In genomic region chr13:110752746-110753145, GRCm38 (mm10) we compare ENCODE assay signal across 28 mouse cellular contexts.
"Had no signal": no experiment of that assay in that cellular context is flagged by ENCODE, and none has a peak within 500 bp of the region (broad histone marks: within the 10 kb centered on the region; RNA-seq: fewer than 3 reads in every experiment).

No protein-coding gene starts in this region.

- H3K4me3 ChIP-seq: gastrocnemius, adult 2 months; heart, embryonic 10.5 days; heart, embryonic 12.5 days; hindbrain, embryonic 10.5 days; hindbrain, embryonic 12.5 days; intestine, embryonic 15.5 days; layer of hippocampus, adult 2 months; left cerebral cortex, adult 2 months; limb, embryonic 10.5 days; limb, embryonic 12.5 days; liver, embryonic 13.5 days; liver, embryonic 15.5 days had no signal

- H3K9ac ChIP-seq: heart, embryonic 12.5 days; hindbrain, embryonic 12.5 days; hindbrain, embryonic 14.5 days; intestine, embryonic 15.5 days; limb, embryonic 12.5 days; liver, embryonic 13.5 days; liver, embryonic 15.5 days; liver, postnatal 0 days had no signal

- ATAC-seq: hindbrain, embryonic 16.5 days; inflammation-experienced regulatory T-cells, adult 6 months; intestine, embryonic 15.5 days; intestine, postnatal 0 days; liver, postnatal 0 days had no signal

- H3K27ac ChIP-seq: gastrocnemius, adult 2 months; heart, embryonic 10.5 days; hindbrain, embryonic 10.5 days; hindbrain, embryonic 12.5 days; hindbrain, embryonic 14.5 days; intestine, embryonic 15.5 days; kidney, postnatal 0 days; layer of hippocampus, adult 2 months; left cerebral cortex, adult 2 months; limb, embryonic 10.5 days; limb, embryonic 12.5 days; liver, embryonic 13.5 days; liver, embryonic 15.5 days had no signal

- H3K4me2 ChIP-seq: heart, embryonic 12.5 days; hindbrain, embryonic 12.5 days; hindbrain, embryonic 14.5 days; intestine, embryonic 15.5 days; limb, embryonic 12.5 days; liver, embryonic 11.5 days; liver, embryonic 13.5 days; liver, embryonic 15.5 days had no signal

- DNase-seq: gastrocnemius, adult 2 months; gastrocnemius, postnatal 10 days; gastrocnemius, postnatal 25 days; heart, adult 18-20 months; heart, postnatal 10 days; heart, postnatal 4 days; kidney, adult 8-10 months; kidney, postnatal 25 days; kidney, postnatal 4 days; liver; liver, embryonic 13.5 days; liver, postnatal 0 days had no signal

- H3K36me3 ChIP-seq: heart, embryonic 10.5 days; heart, embryonic 12.5 days; hindbrain, embryonic 10.5 days; hindbrain, embryonic 12.5 days; intestine, embryonic 15.5 days; limb, embryonic 10.5 days; limb, embryonic 12.5 days; liver, embryonic 13.5 days; liver, embryonic 15.5 days had no signal

- H3K27me3 ChIP-seq: heart, embryonic 12.5 days; hindbrain, embryonic 12.5 days; intestine, embryonic 15.5 days; limb, embryonic 12.5 days; liver, embryonic 13.5 days; liver, embryonic 15.5 days had no signal

- H3K9me3 ChIP-seq: heart, embryonic 10.5 days; hindbrain, embryonic 10.5 days; hindbrain, embryonic 12.5 days; intestine, embryonic 15.5 days; limb, embryonic 10.5 days; limb, embryonic 12.5 days; liver, embryonic 13.5 days; liver, embryonic 15.5 days had no signal

- H3K4me1 ChIP-seq: heart, embryonic 10.5 days; heart, embryonic 12.5 days; hindbrain, embryonic 10.5 days; hindbrain, embryonic 12.5 days; intestine, embryonic 15.5 days; limb, embryonic 10.5 days; limb, embryonic 12.5 days; liver, embryonic 13.5 days; liver, embryonic 15.5 days had no signal
